Mouse (Mus musculus) layer of hippocampus, postnatal 14 days (tissue): ENCODE measurements around the gene Nubp1. TPM values are rescaled to one million over a fixed set of nuclear protein-coding genes. Genes with fewer than 3 reads are reported as not detected.

Source experiments
- DNase-seq, 2 experiments: peaks; one replicate each; pipeline ENCODE4 v3.0.0; 2021 to 2022; ENCODE audit warnings: low spot score in 2 of 2, mixed read lengths in 1 of 2
- total RNA-seq, 2 experiments: library from RNA; stranded (reverse); gene quantifications; 2 replicates each; pipeline ENCODE4 v1.2.3; 2021

Gene Nubp1
- total RNA-seq, 2 experiments from 2014 or later: 13.4 to 14.9 TPM

DNA sequence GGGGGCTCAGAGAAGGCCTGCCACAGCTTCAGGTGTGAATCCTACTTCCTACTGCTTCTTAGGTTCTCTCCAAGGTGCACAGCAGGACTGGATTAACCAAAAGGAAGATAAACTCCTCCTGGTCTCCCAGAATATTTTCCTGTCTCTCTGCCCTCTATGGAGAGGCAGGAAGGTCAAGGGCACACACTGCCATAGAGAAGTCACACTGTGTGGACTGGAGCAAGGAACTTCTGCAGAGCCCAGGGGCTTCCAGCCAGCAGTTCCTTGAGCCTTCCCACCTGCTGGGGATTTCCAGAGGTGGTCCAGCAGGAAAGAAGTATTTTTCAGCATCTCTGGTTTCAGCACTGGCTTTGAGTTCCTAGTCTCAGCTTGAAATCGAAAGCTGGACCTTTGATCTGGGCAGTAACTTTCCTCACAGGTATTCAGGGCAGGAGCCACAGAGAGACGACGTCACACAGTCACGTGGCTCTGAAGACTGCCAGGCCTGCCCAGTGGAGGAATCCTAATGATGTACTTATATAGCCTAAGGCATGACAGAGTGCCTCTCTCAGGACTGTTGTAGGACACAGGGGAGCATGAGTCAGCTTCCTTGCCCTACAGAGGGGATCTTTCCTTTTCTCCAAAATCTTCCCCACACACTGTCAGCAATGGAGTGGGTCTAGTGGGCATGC is 53.4 kb downstream of the Nubp1 start:
- DNase-seq: no peak

DNA sequence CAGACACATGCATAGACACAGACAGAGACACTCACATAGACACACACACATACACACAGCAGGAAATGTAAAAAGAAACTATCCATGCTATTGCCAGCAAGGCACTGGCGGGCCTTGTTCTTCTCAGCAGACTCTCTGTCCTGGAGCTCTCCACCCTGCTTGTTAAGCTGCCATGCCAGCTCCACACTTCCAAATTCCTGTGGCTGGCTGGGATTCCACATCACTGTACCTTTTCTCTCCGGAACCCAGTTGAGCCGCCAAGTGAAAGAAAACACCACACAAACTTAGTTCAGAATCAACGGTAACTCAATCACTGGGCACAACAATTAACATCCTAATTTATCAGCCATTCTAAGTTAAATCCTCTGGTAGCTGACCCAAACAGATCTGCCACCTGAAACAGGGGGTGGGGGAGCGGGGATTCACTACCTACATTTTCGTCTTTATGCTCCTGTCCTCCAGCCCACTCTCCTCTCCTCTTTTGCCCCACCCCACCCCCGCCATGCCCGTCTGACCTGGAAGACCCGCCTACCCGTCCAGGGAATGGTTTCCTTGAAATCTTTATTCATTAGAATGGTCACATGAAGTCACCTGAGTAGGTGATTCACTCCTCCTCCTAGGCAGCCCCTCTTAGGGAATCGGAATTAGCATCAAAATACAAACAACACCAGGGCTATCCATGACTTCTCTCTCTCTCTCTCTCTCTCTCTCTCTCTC is 55.8 kb downstream of the Nubp1 start:
- no peak for DNase-seq

DNA sequence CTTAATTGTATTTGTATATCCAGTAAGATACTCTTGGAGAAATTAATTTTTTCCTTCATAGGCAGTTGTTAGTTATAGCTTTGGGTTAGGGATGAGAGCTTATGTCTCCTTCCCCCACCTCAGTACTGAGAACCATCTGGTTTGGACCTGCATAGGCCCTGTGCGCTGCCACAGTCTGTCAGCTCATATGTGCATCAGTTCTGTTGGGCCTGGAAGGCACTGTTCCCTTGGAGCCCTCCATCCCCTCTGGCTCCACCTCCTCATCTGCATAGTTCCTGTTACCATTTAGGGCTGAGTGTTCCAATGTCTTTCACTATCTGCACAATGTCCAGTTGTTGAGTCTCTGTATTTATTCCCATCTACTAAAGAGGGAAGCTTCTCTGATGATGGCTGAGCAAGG is 56.5 kb downstream of the Nubp1 start:
- peak; percentile 57 to 88 for DNase-seq

DNA sequence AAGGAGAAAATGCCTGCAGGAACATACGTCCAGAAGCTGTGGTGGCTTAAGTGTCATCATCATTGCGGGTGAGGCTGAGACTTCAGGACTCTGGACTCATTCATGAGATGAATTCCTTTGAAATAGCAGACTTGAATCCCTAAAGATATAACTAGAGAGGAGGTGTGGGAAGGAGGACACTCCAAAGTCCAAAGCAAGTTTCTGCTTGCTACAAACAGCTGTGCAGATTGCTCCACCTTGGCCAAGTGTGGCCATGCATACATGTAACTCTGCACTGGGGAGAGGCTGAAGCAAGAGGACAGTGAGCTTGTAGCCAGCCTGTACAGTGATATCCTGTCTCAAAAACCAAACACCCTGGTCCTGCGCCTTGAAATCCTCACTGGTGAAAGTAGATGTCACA is 60.2 kb downstream of the Nubp1 start:
- DNase-seq: no peak

Other genes starting within 250 kb of the Nubp1 start
- not detected for gene Rpl39l, start 241.7 kb upstream of the Nubp1 start, total RNA-seq
- not detected for gene Atf7ip2, start 219.2 kb upstream of the Nubp1 start, total RNA-seq
- 10 to 100 TPM; 25.0 to 30.9 TPM for gene Emp2, start 98.0 kb upstream of the Nubp1 start, total RNA-seq
- gene Tekt5, start 16.5 kb upstream of the Nubp1 start, total RNA-seq: 1 to 10 TPM; 2.3 to 4.2 TPM
- 10 to 100 TPM; 30.4 to 32.0 TPM for gene Tvp23a, start 35.4 kb downstream of the Nubp1 start, total RNA-seq
- under 1 TPM in 1 of 2 experiments, not detected in 1; 0.38 TPM for gene Ciita, start 68.1 kb downstream of the Nubp1 start, total RNA-seq
- gene Dexi, start 131.1 kb downstream of the Nubp1 start, total RNA-seq: 10 to 100 TPM; 45.7 to 46.9 TPM
- 10 to 100 TPM; 72.6 to 77.5 TPM for gene Clec16a, start 133.4 kb downstream of the Nubp1 start, total RNA-seq